Mouse (Mus musculus) olfactory bulb, adult 2 months (tissue): Measurements from ENCODE around the gene Pfkfb2.

Source experiments
- CTCF ChIP-seq: fragments of 200-500 bp; IDR thresholded peaks from 2 replicates; pipeline ENCODE4 v1.5.1; 2012; ENCODE audit warnings: low read depth, mild to moderate bottlenecking, low read length, moderate library complexity; ENCODE audit not compliant: insufficient read depth
- POLR2A ChIP-seq: fragments of 200-500 bp; IDR thresholded peaks from 2 replicates; pipeline ENCODE4 v1.6.1; 2012; ENCODE audit warnings: mild to moderate bottlenecking, low read depth, low read length, moderate library complexity; ENCODE audit not compliant: insufficient read depth

- TF ChIP-seq CTCF: no peak
- TF ChIP-seq POLR2A: no peak
Measured at GRCm38 (mm10) chr1:130769925-130770324, 40.9 kb upstream of the Pfkfb2 start.
